Mouse (Mus musculus) liver (tissue): Measurements from ENCODE around the gene C130073F10Rik.
"Not testable (repeated sequence)": the region's sequence is repeated elsewhere in the genome, so short reads cannot be mapped to it uniquely, and the experiment has no call there.

Source experiments
- DNase-seq: peaks from one replicate; pipeline ENCODE4 v3.0.0-alpha.2; 2020; ENCODE audit warnings: mixed read lengths

C130073F10Rik gene

GRCm38 (mm10) chr4:101893656-101894420 lies at the start of gene C130073F10Rik:
Gene C130073F10Rik, minus strand, starts transcription at chr4:101893789.
- DNase-seq: no peak

- not testable (repeated sequence) for DNase-seq
Measured at GRCm38 (mm10) chr4:101940107-101940506, 46.5 kb upstream of the C130073F10Rik start, which contains the start of gene Gm12794. Gene Gm12794, plus strand, starts transcription at chr4:101940407.

GRCm38 (mm10) chr4:101908821-101909220 lies 15.2 kb upstream of the C130073F10Rik start, which contains the start of gene Gm12800:
Gene Gm12800, plus strand, starts transcription at chr4:101909121.
- not testable (repeated sequence) for DNase-seq

GRCm38 (mm10) chr4:101889377-101889776 lies 4.2 kb downstream of the C130073F10Rik start:
- DNase-seq: no peak

GRCm38 (mm10) chr4:101883641-101884040 lies 9.9 kb downstream of the C130073F10Rik start:
- DNase-seq: no peak

- not testable (repeated sequence) for DNase-seq
Measured at GRCm38 (mm10) chr4:101875687-101876086, 17.9 kb downstream of the C130073F10Rik start.

GRCm38 (mm10) chr4:101872031-101872430 lies 21.6 kb downstream of the C130073F10Rik start:
- DNase-seq: not testable (repeated sequence)

GRCm38 (mm10) chr4:101862289-101862688 lies 31.3 kb downstream of the C130073F10Rik start:
- no peak for DNase-seq

- DNase-seq: no peak
Measured at GRCm38 (mm10) chr4:101860873-101861272, 32.7 kb downstream of the C130073F10Rik start.

GRCm38 (mm10) chr4:101850908-101851307 lies 42.7 kb downstream of the C130073F10Rik start:
- DNase-seq: no peak

GRCm38 (mm10) chr4:101843923-101844322 lies 49.7 kb downstream of the C130073F10Rik start, which contains the start of gene B020004J07Rik:
Gene B020004J07Rik, minus strand, starts transcription at chr4:101844023.
- DNase-seq: not testable (repeated sequence)
